Mouse (Mus musculus) myocyte (in vitro differentiated cells): ENCODE data around the gene Hist1h2ba. TPM values are rescaled to one million over a fixed set of nuclear protein-coding genes. Genes with fewer than 3 reads are reported as not detected.

Experiments used
- H3K27me3 ChIP-seq: one replicate; pipeline ENCODE4 v1.6.1; 2011; ENCODE audit not compliant: control insufficient read depth, insufficient read depth, insufficient read length
- H3K36me3 ChIP-seq: one replicate; pipeline ENCODE4 v1.6.1; 2011; ENCODE audit not compliant: control insufficient read depth, insufficient read depth
- H3K4me2 ChIP-seq: one replicate; pipeline ENCODE4 v1.6.1; 2011; ENCODE audit warnings: low read depth, control low read depth
- H3K4me3 ChIP-seq: one replicate; pipeline ENCODE4 v1.5.1; 2011; ENCODE audit warnings: mild to moderate bottlenecking, control low read depth, moderate library complexity
- H3K79me2 ChIP-seq: one replicate; pipeline ENCODE4 v1.6.1; 2011; ENCODE audit not compliant: control insufficient read depth, insufficient read depth
- H3ac ChIP-seq: one replicate; pipeline ENCODE4 v1.6.1; 2011; ENCODE audit not compliant: control insufficient read depth, insufficient read length
- CEBPB ChIP-seq: IDR thresholded peaks from 2 replicates; pipeline ENCODE4 v1.6.1; 2011; ENCODE audit warnings: mild to moderate bottlenecking, moderate library complexity; ENCODE audit not compliant: poor library complexity, insufficient read depth, severe bottlenecking
- E2F4 ChIP-seq: IDR thresholded peaks from one replicate; pipeline ENCODE4 v1.6.1; 2011; ENCODE audit warnings: mild to moderate bottlenecking, control low read depth, moderate library complexity; ENCODE audit not compliant: insufficient read depth
- MAX ChIP-seq: IDR thresholded peaks from one replicate; pipeline ENCODE4 v1.6.1; 2011; ENCODE audit warnings: low read depth, mild to moderate bottlenecking, control low read depth
- MYOD1 ChIP-seq, 3 experiments: IDR thresholded peaks; one replicate each; pipeline ENCODE4 v1.6.1; 2011; ENCODE audit warnings: control low read depth in 2 of 3, low read depth in 2 of 3, mild to moderate bottlenecking in 2 of 3, moderate library complexity in 1 of 3; ENCODE audit not compliant: insufficient read length in 2 of 3, control insufficient read depth in 1 of 3
- MYOG ChIP-seq, 3 experiments: IDR thresholded peaks; one replicate each; pipeline ENCODE4 v1.6.1; 2011; ENCODE audit warnings: control low read depth in 2 of 3, low read depth in 2 of 3, mild to moderate bottlenecking in 2 of 3; ENCODE audit not compliant: insufficient read length in 2 of 3, control insufficient read depth in 1 of 3, insufficient read depth in 1 of 3
- POLR2A ChIP-seq: IDR thresholded peaks from one replicate; pipeline ENCODE4 v1.6.1; 2011; ENCODE audit warnings: low read depth, mild to moderate bottlenecking, control low read depth, moderate library complexity; ENCODE audit not compliant: insufficient read length
- POLR2AphosphoS2 ChIP-seq: IDR thresholded peaks from one replicate; pipeline ENCODE4 v1.6.1; 2011; ENCODE audit warnings: low read depth, control low read depth; ENCODE audit not compliant: insufficient read length
- REST ChIP-seq: IDR thresholded peaks from one replicate; pipeline ENCODE4 v1.6.1; 2011; ENCODE audit warnings: mild to moderate bottlenecking, control low read depth, moderate library complexity; ENCODE audit not compliant: insufficient read depth, insufficient read length
- SRF ChIP-seq: IDR thresholded peaks from one replicate; pipeline ENCODE4 v1.6.1; 2011; ENCODE audit warnings: low read depth; ENCODE audit not compliant: control insufficient read depth, insufficient read length
- TCF12 ChIP-seq: IDR thresholded peaks from one replicate; pipeline ENCODE4 v1.6.1; 2011; ENCODE audit warnings: mild to moderate bottlenecking, control low read depth; ENCODE audit not compliant: poor library complexity, insufficient read depth, severe bottlenecking
- TCF3 ChIP-seq: IDR thresholded peaks from one replicate; pipeline ENCODE4 v1.6.1; 2011; ENCODE audit warnings: low read depth, control low read depth; ENCODE audit not compliant: insufficient read length
- USF1 ChIP-seq: IDR thresholded peaks from one replicate; pipeline ENCODE4 v1.6.1; 2011; ENCODE audit warnings: low read depth, mild to moderate bottlenecking, control low read depth, moderate library complexity
- polyA plus RNA-seq: library from polyadenylated mRNA; unstranded; fragments of >200 nt; fragmentation: generic; extraction: Trizol; gene quantifications from one replicate; pipeline ENCODE4 v1.2.1, GENCODE M21; 2012; ENCODE audit warnings: missing spikeins

The Hist1h2ba gene
- polyA plus RNA-seq, 1 experiment, result not detected

DNA sequence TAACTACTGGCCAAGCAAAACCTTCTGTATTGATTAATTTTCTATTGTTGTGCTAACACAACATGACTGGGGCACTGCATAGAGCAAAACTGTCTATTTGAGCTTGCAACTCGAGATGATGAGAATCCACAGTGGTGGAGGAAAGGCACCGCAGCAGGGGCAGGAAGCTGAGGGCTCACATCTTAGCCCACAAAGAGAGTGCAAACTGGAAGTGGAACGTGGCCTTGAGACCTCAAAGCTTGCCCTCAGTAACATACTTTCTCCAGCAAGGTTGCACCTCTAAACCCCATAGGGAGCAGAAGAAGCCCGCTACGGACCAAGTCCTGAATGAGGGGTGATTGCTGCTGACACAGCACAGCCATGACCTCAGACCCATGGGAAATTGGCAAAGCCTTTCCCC is 23.8 kb downstream of the Hist1h2ba start:
- Histone ChIP-seq H3K27me3 (peaks cover 11% of the 10 kb centered on the region), H3K4me2 (no peak overlapping the region), H3K4me3 (no peak overlapping the region), H3K36me3 (no peaks in the 10 kb centered on the region), H3ac (no peak overlapping the region), H3K79me2 (no peaks in the 10 kb centered on the region)
- TF ChIP-seq SRF, result no peak
- no peak for TF ChIP-seq TCF3
- TF ChIP-seq MAX, result no peak
- no peak for TF ChIP-seq MYOD1 (IDR thresholded peaks at IDR 0.05; ENCODE audit: control insufficient read depth in 1 of 3, insufficient read length in 2 of 3, low read depth in 2 of 3)
- TF ChIP-seq TCF12, result no peak
- no peak for TF ChIP-seq POLR2A
- no peak for TF ChIP-seq E2F4
- TF ChIP-seq REST, result no peak
- TF ChIP-seq POLR2AphosphoS2, result no peak
- no peak for TF ChIP-seq USF1
- no peak for TF ChIP-seq MYOG (IDR thresholded peaks at IDR 0.05; ENCODE audit: control insufficient read depth in 1 of 3, insufficient read depth in 1 of 3, insufficient read length in 2 of 3, low read depth in 2 of 3)
- TF ChIP-seq CEBPB, result no peak

DNA sequence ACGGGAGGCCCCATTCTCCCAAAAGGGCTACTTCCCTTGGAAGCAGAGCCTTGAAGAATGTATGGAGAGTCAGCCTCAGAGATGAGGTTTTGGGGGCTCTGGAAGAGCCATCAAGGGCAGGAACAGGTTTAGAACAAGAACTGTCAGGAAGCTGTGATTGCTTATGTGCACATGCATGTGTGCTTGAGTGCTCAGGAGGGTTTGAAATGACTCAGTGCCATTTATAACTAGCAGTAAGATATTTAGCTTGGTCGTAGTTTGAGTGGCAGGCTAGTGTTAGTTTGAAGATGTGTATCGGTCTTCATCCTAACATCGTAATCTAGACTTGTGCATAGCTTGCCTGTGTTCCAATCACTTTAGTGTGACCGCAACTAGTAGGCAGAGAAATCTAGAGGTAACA is 27.1 kb downstream of the Hist1h2ba start:
- Histone ChIP-seq H3K36me3 (no peaks in the 10 kb centered on the region), H3K27me3 (peaks cover 24% of the 10 kb centered on the region), H3K79me2 (no peaks in the 10 kb centered on the region), H3K4me2 (no peak overlapping the region), H3K4me3 (no peak overlapping the region), H3ac (no peak overlapping the region)
- TF ChIP-seq SRF (no peak), USF1 (no peak), TCF12 (no peak), E2F4 (no peak), MAX (no peak), POLR2AphosphoS2 (no peak), REST (no peak), CEBPB (no peak), POLR2A (no peak), MYOG (IDR thresholded peaks at IDR 0.05; ENCODE audit: control insufficient read depth in 1 of 3, insufficient read depth in 1 of 3, insufficient read length in 2 of 3, low read depth in 2 of 3) (no peak), MYOD1 (IDR thresholded peaks at IDR 0.05; ENCODE audit: control insufficient read depth in 1 of 3, insufficient read length in 2 of 3, low read depth in 2 of 3) (no peak), TCF3 (no peak)

DNA sequence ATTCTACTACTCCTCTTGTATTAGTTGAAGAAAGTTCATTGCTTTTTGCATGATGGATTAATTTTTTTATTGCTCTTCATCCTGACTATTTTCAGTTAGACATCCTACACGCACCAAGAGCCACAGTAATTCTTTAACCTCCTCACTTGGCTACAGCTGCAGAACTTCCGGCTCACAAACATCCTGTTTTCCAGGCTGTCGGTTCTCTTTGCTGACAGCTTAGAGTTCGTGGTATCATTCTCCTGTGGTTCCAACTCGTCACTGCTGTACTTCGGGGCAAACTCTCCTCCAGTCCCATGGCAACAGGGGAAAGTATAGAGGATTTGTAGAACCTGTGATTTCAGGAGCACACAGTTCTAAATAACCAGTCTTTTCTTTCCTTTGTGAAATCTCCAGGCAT is 35.7 kb downstream of the Hist1h2ba start:
- Histone ChIP-seq H3ac (no peak overlapping the region), H3K79me2 (no peaks in the 10 kb centered on the region), H3K36me3 (no peaks in the 10 kb centered on the region), H3K27me3 (peaks cover 11% of the 10 kb centered on the region), H3K4me3 (no peak overlapping the region), H3K4me2 (no peak overlapping the region)
- TF ChIP-seq MYOD1 (IDR thresholded peaks at IDR 0.05; ENCODE audit: control insufficient read depth in 1 of 3, insufficient read length in 2 of 3, low read depth in 2 of 3) (no peak), USF1 (no peak), TCF3 (no peak), MYOG (IDR thresholded peaks at IDR 0.05; ENCODE audit: control insufficient read depth in 1 of 3, insufficient read depth in 1 of 3, insufficient read length in 2 of 3, low read depth in 2 of 3) (no peak), CEBPB (no peak), POLR2AphosphoS2 (no peak), TCF12 (no peak), REST (no peak), SRF (no peak), POLR2A (no peak), E2F4 (no peak)

DNA sequence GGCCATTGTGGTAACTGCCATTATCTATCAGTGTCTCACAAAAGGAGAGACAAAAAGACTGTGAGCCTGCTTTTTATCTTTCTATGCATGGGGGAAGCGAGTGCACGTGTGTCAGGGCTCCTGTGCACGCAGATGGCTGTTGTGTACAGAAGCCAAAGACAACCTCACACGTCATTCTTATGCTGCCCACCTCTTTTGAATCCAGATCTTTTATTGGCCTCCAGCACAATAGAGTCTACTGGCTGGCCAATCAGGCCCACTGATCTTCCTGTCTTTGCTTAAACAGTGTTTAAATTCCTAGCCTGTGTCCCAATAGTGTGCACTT is 40.7 kb downstream of the Hist1h2ba start:
- Histone ChIP-seq H3K36me3 (no peaks in the 10 kb centered on the region), H3K4me2 (no peak overlapping the region), H3K4me3 (no peak overlapping the region), H3K27me3 (peaks cover 6% of the 10 kb centered on the region), H3K79me2 (no peaks in the 10 kb centered on the region), H3ac (no peak overlapping the region)
- TF ChIP-seq E2F4 (no peak), POLR2AphosphoS2 (no peak), CEBPB (no peak), MYOG (IDR thresholded peaks at IDR 0.05; ENCODE audit: control insufficient read depth in 1 of 3, insufficient read depth in 1 of 3, insufficient read length in 2 of 3, low read depth in 2 of 3) (no peak), MYOD1 (IDR thresholded peaks at IDR 0.05; ENCODE audit: control insufficient read depth in 1 of 3, insufficient read length in 2 of 3, low read depth in 2 of 3) (no peak), POLR2A (no peak), MAX (no peak), SRF (no peak), REST (no peak), TCF12 (no peak), USF1 (no peak), TCF3 (no peak)

DNA sequence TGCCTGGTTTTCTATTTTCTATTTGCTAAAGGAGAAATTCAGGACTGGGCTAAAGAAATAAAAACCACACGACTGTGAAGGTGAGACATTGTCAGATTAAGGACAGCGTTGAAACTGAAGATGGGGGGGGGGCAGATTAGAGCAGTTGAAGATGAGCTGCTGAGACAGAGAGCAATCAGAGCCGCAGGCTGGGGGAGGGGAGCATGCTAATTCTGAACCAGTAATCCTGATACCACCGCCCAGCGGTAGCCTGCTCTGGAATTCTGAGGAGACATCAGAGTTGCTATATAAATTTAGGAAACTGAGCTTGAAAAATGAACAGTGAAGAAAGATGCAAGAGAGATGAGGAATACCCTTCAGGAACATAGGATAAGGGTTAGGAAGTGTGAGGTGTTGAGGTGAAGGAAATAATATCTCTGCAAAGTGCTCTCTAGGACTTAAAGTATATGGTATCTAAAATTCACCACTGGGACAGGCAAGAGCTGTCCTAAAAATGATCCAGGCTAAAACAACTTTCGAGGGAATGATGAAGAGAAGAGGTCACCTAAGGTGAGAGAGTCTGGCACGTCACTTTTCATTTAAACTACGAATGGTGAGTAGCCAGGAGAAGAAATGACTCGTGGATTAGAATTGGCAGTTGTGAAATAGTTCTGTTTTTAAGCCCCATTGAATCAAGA is 41.2 kb downstream of the Hist1h2ba start:
- no peak overlapping the region for H3K4me3 ChIP-seq
- TF ChIP-seq REST, result no peak
- no peak for TF ChIP-seq MYOG (IDR thresholded peaks at IDR 0.05; ENCODE audit: control insufficient read depth in 1 of 3, insufficient read depth in 1 of 3, insufficient read length in 2 of 3, low read depth in 2 of 3)
- no peak for TF ChIP-seq E2F4
- H3K27me3 ChIP-seq, result peaks cover 6% of the 10 kb centered on the region
- no peaks in the 10 kb centered on the region for H3K36me3 ChIP-seq
- no peak overlapping the region for H3K4me2 ChIP-seq
- no peaks in the 10 kb centered on the region for H3K79me2 ChIP-seq
- H3ac ChIP-seq, result no peak overlapping the region
